Mouse (Mus musculus) erythroid progenitor cell, adult 5-6 weeks (primary cell): ENCODE measurements around the gene Mif4gd. TPM values are rescaled to one million over a fixed set of nuclear protein-coding genes. Genes with fewer than 3 reads are reported as not detected.
"Not testable (repeated sequence)": the region's sequence is repeated elsewhere in the genome, so short reads cannot be mapped to it uniquely, and the experiment has no call there.

Source experiments
- ATAC-seq: replicated peaks from 2 replicates; pipeline ENCODE4 v1.8.0; 2016; ENCODE audit warnings: moderate number of reproducible peaks, mild to moderate bottlenecking, moderate TSS enrichment, inconsistent platforms; ENCODE audit not compliant: poor library complexity, low FRiP score, severe bottlenecking
- total RNA-seq, 2 experiments: library from RNA; stranded (forward) in 1 of 2; stranded (reverse) in 1 of 2; fragments of 150-400 nt in 1 of 2; fragments of 186-747, 209-891 nt in 1 of 2; gene quantifications; 2 replicates each; pipeline versions ENCODE4 v1.2.3 to v1.2.4; 2015 to 2017; ENCODE audit warnings: low replicate concordance in 2 of 2

Gene Mif4gd
- total RNA-seq (2015; ENCODE audit: low replicate concordance) (62.3 and 66.7 TPM in 2 replicates), total RNA-seq (2017; ENCODE audit: low replicate concordance) (36.5 and 69.8 TPM in 2 replicates)

- peak; percentile 88 for ATAC-seq
These were observed at the start of gene Mif4gd for GRCm38 (mm10) chr11:115612410-115613137. Gene Mif4gd, minus strand, starts transcription at chr11:115612969.

GRCm38 (mm10) chr11:115660376-115660775 lies 47.6 kb upstream of the Mif4gd start:
- no peak for ATAC-seq

GRCm38 (mm10) chr11:115658521-115658920 lies 45.8 kb upstream of the Mif4gd start:
- ATAC-seq, result no peak

GRCm38 (mm10) chr11:115654128-115654527 lies 41.4 kb upstream of the Mif4gd start:
- ATAC-seq, result no peak

- ATAC-seq, result no peak
These were observed 40.4 kb upstream of the Mif4gd start for GRCm38 (mm10) chr11:115653194-115653593.

- no peak for ATAC-seq
These were observed 38.9 kb upstream of the Mif4gd start for GRCm38 (mm10) chr11:115651680-115652079.

GRCm38 (mm10) chr11:115649706-115650105 lies 36.9 kb upstream of the Mif4gd start:
- no peak for ATAC-seq

- 0 out of 2 replicates have a peak, but pooled peaks have one; percentile 62 for ATAC-seq
These were observed 34.7 kb upstream of the Mif4gd start for GRCm38 (mm10) chr11:115647459-115647858.

- ATAC-seq, result no peak
These were observed 33.7 kb upstream of the Mif4gd start for GRCm38 (mm10) chr11:115646439-115646838.

- not testable (repeated sequence) for ATAC-seq
These were observed 32.7 kb upstream of the Mif4gd start for GRCm38 (mm10) chr11:115645498-115645897.

GRCm38 (mm10) chr11:115644308-115644707 lies 31.5 kb upstream of the Mif4gd start:
- ATAC-seq, result no peak

GRCm38 (mm10) chr11:115643265-115643664 lies 30.5 kb upstream of the Mif4gd start:
- ATAC-seq, result no peak

- ATAC-seq, result no peak
These were observed 29.9 kb upstream of the Mif4gd start for GRCm38 (mm10) chr11:115642705-115643104.

GRCm38 (mm10) chr11:115641664-115642036 lies 28.9 kb upstream of the Mif4gd start:
- no peak for ATAC-seq

- ATAC-seq, result no peak
These were observed 28.4 kb upstream of the Mif4gd start for GRCm38 (mm10) chr11:115640978-115641663.

- ATAC-seq, result no peak
These were observed 27.6 kb upstream of the Mif4gd start for GRCm38 (mm10) chr11:115640311-115640828.

GRCm38 (mm10) chr11:115639540-115639939 lies 26.8 kb upstream of the Mif4gd start:
- no peak for ATAC-seq

GRCm38 (mm10) chr11:115638498-115639409 lies 26.0 kb upstream of the Mif4gd start:
- ATAC-seq, result 0 out of 2 replicates have a peak, but pooled peaks have one; percentile 23

GRCm38 (mm10) chr11:115636960-115637359 lies 24.2 kb upstream of the Mif4gd start:
- no peak for ATAC-seq

GRCm38 (mm10) chr11:115635484-115635883 lies 22.7 kb upstream of the Mif4gd start:
- ATAC-seq, result no peak
